Mouse (Mus musculus) hindbrain, embryonic 12.5 days (tissue): ENCODE results near the gene Ptdss2. TPM values are rescaled to one million over a fixed set of nuclear protein-coding genes. Genes with fewer than 3 reads are reported as not detected.
A peak's percentile ranks its signal among the peaks of the same experiment; 100 is the strongest.

ENCODE experiments used
- ATAC-seq: fragments of 200-750 bp; cut with Nextera tagmentation; 2 replicates; pipeline ENCODE4 v1.8.0; 2017; ENCODE audit warnings: moderate TSS enrichment; ENCODE audit not compliant: low FRiP score
- H3K27ac ChIP-seq: fragments of 300-500 bp; sonication (generic); 2 replicates; pipeline ENCODE4 v1.5.1; 2016; ENCODE audit warnings: mild to moderate bottlenecking
- H3K27me3 ChIP-seq: fragments of 300-500 bp; sonication (generic); 2 replicates; pipeline ENCODE4 v1.6.1; 2016; ENCODE audit warnings: mild to moderate bottlenecking
- H3K36me3 ChIP-seq: fragments of 300-500 bp; sonication (generic); 2 replicates; pipeline ENCODE4 v1.6.1; 2016; ENCODE audit warnings: mild to moderate bottlenecking
- H3K4me1 ChIP-seq: fragments of 300-500 bp; sonication (generic); 2 replicates; pipeline ENCODE4 v1.6.1; 2016
- H3K4me2 ChIP-seq: fragments of 300-500 bp; sonication (generic); replicated peaks from 2 replicates; pipeline ENCODE4 v1.6.1; 2016; ENCODE audit warnings: mild to moderate bottlenecking
- H3K4me3 ChIP-seq: fragments of 300-500 bp; sonication (generic); 2 replicates; pipeline ENCODE4 v1.5.1; 2016; ENCODE audit warnings: mild to moderate bottlenecking
- H3K9ac ChIP-seq: fragments of 300-500 bp; sonication (generic); 2 replicates; pipeline ENCODE4 v1.6.1; 2016; ENCODE audit warnings: mild to moderate bottlenecking, moderate library complexity
- H3K9me3 ChIP-seq: fragments of 300-500 bp; sonication (generic); replicated peaks from 2 replicates; pipeline ENCODE4 v1.6.1; 2016; ENCODE audit warnings: mild to moderate bottlenecking
- WGBS: fragments of 180-500 bp; shearing (Covaris S2); methylation state at CpG from one replicate; pipeline ENCODE4 v1.1.7; 2016; 5-methylcytosine and 5-hydroxymethylcytosine counted together
- polyA plus RNA-seq: library from polyadenylated mRNA; unstranded; fragments of >200 nt; fragmentation: Nextera tagmentation; extraction: Ambion mirVana; gene quantifications from 2 replicates; pipeline ENCODE4 v1.2.1, GENCODE M21; 2016

Ptdss2 gene
- polyA plus RNA-seq, 1 experiment from 2014 or later = 76.0 TPM

GRCm38 (mm10) chr7:141164850-141165249 is 42.7 kb downstream of the Ptdss2 start:
- Histone ChIP-seq H3K4me1 (peaks cover 11% of the 10 kb centered on the region), H3K4me2 (no peak overlapping the region), H3K4me3 (no peak overlapping the region), H3K9me3 (no peaks in the 10 kb centered on the region), H3K27me3 (no peaks in the 10 kb centered on the region), H3K27ac (no peak overlapping the region), H3K9ac (no peak overlapping the region), H3K36me3 (peaks cover 53% of the 10 kb centered on the region)
- WGBS = 89% methylated on average over 6 of the region's 6 CpGs
- ATAC-seq = no peak

GRCm38 (mm10) chr7:141167901-141168517 is 45.8 kb downstream of the Ptdss2 start:
- Histone ChIP-seq H3K36me3 (peaks cover 25% of the 10 kb centered on the region), H3K27me3 (no peaks in the 10 kb centered on the region), H3K4me2 (peak overlapping the region; percentile 53), H3K4me1 (peaks cover 14% of the 10 kb centered on the region), H3K27ac (no peak overlapping the region), H3K9ac (peak overlapping the region; percentile 54), H3K9me3 (no peaks in the 10 kb centered on the region), H3K4me3 (peak overlapping the region; percentile 30)
- no peak for ATAC-seq
- 17% methylated on average over 7 of the region's 7 CpGs for WGBS

GRCm38 (mm10) chr7:141168518-141168953 is 46.4 kb downstream of the Ptdss2 start:
- H3K36me3 ChIP-seq = peaks cover 21% of the 10 kb centered on the region
- 3% methylated on average over 22 of the region's 22 CpGs for WGBS
- no peak for ATAC-seq
- H3K9ac ChIP-seq = peak overlapping the region; percentile 54
- H3K4me3 ChIP-seq = peak overlapping the region; percentile 30
- H3K4me2 ChIP-seq = peak overlapping the region; percentile 53
- H3K27ac ChIP-seq = no peak overlapping the region; the same call in 1 of the 2 replicates
- no peaks in the 10 kb centered on the region for H3K9me3 ChIP-seq
- H3K4me1 ChIP-seq = peaks cover 18% of the 10 kb centered on the region
- H3K27me3 ChIP-seq = no peaks in the 10 kb centered on the region

- no peaks in the 10 kb centered on the region for H3K9me3 ChIP-seq
- H3K4me1 ChIP-seq = peaks cover 18% of the 10 kb centered on the region
- H3K36me3 ChIP-seq = peaks cover 13% of the 10 kb centered on the region; the same call in 1 of the 2 replicates
- no peak overlapping the region for H3K4me3 ChIP-seq
- no peaks in the 10 kb centered on the region for H3K27me3 ChIP-seq
- no peak overlapping the region for H3K9ac ChIP-seq
- H3K27ac ChIP-seq = no peak overlapping the region
- H3K4me2 ChIP-seq = no peak overlapping the region
- ATAC-seq = no peak
- 97% methylated on average over 1 of the region's 1 CpGs for WGBS
Observed at GRCm38 (mm10) chr7:141169300-141169699, 47.1 kb downstream of the Ptdss2 start.

- H3K27me3 ChIP-seq = no peaks in the 10 kb centered on the region
- no peak overlapping the region for H3K4me3 ChIP-seq
- no peak for ATAC-seq
- H3K36me3 ChIP-seq = peaks cover 11% of the 10 kb centered on the region; the same call in 1 of the 2 replicates
- no peak overlapping the region for H3K9ac ChIP-seq
- H3K4me1 ChIP-seq = peaks cover 18% of the 10 kb centered on the region
- H3K27ac ChIP-seq = no peak overlapping the region
- no peaks in the 10 kb centered on the region for H3K9me3 ChIP-seq
- no peak overlapping the region for H3K4me2 ChIP-seq
Observed at GRCm38 (mm10) chr7:141169866-141170265, 47.7 kb downstream of the Ptdss2 start.

- no peaks in the 10 kb centered on the region for H3K36me3 ChIP-seq
- peak; percentile 98 for ATAC-seq
- H3K9me3 ChIP-seq = no peaks in the 10 kb centered on the region
- peaks cover 18% of the 10 kb centered on the region for H3K4me1 ChIP-seq
- H3K27ac ChIP-seq = peak within 1 kb of the TSS; percentile 96
- 3% methylated on average over 55 of the region's 55 CpGs for WGBS
- H3K27me3 ChIP-seq = 0 out of 2 replicates have a peak, but pooled peaks cover 6% of the 10 kb centered on the region
- H3K9ac ChIP-seq = peak within 1 kb of the TSS; percentile 73
- peak within 1 kb of the TSS; percentile 53 for H3K4me2 ChIP-seq
- H3K4me3 ChIP-seq = peak within 1 kb of the TSS; percentile 57
Observed at GRCm38 (mm10) chr7:141172116-141173006, 50.2 kb downstream of the Ptdss2 start, which contains the start of gene Rnh1. Gene Rnh1 (minus strand): TSS chr7:141172857.

GRCm38 (mm10) chr7:141173323-141173850 is 51.2 kb downstream of the Ptdss2 start:
- peaks cover 14% of the 10 kb centered on the region for H3K4me1 ChIP-seq
- WGBS = 85% methylated on average over 5 of the region's 5 CpGs
- no peaks in the 10 kb centered on the region for H3K36me3 ChIP-seq
- peak overlapping the region; percentile 57; the same call in 1 of the 2 replicates for H3K4me3 ChIP-seq
- ATAC-seq = no peak
- peak overlapping the region; percentile 73 for H3K9ac ChIP-seq
- H3K9me3 ChIP-seq = no peaks in the 10 kb centered on the region
- 0 out of 2 replicates have a peak, but pooled peaks cover 6% of the 10 kb centered on the region for H3K27me3 ChIP-seq
- peak overlapping the region; percentile 53 for H3K4me2 ChIP-seq
- H3K27ac ChIP-seq = peak overlapping the region; percentile 96

- 85% methylated on average over 4 of the region's 4 CpGs for WGBS
- Histone ChIP-seq H3K4me2 (no peak overlapping the region), H3K36me3 (no peaks in the 10 kb centered on the region), H3K4me3 (no peak overlapping the region), H3K27me3 (0 out of 2 replicates have a peak, but pooled peaks cover 6% of the 10 kb centered on the region), H3K27ac (no peak overlapping the region), H3K9ac (no peak overlapping the region), H3K4me1 (peaks cover 8% of the 10 kb centered on the region), H3K9me3 (no peaks in the 10 kb centered on the region)
- no peak for ATAC-seq
Observed at GRCm38 (mm10) chr7:141175068-141175467, 52.9 kb downstream of the Ptdss2 start.

GRCm38 (mm10) chr7:141176173-141176572 is 54.0 kb downstream of the Ptdss2 start:
- H3K9me3 ChIP-seq = no peaks in the 10 kb centered on the region
- H3K27me3 ChIP-seq = 0 out of 2 replicates have a peak, but pooled peaks cover 6% of the 10 kb centered on the region
- 3% methylated on average over 8 of the region's 8 CpGs for WGBS
- H3K4me1 ChIP-seq = peaks cover 8% of the 10 kb centered on the region
- no peak overlapping the region for H3K9ac ChIP-seq
- no peak for ATAC-seq
- no peaks in the 10 kb centered on the region for H3K36me3 ChIP-seq
- no peak overlapping the region for H3K27ac ChIP-seq
- 0 out of 2 replicates have a peak overlapping the region, but pooled peaks have one; percentile 11 for H3K4me2 ChIP-seq
- no peak overlapping the region for H3K4me3 ChIP-seq

GRCm38 (mm10) chr7:141188194-141188593 is 66.0 kb downstream of the Ptdss2 start:
- H3K4me2 ChIP-seq = no peak overlapping the region
- H3K9me3 ChIP-seq = no peaks in the 10 kb centered on the region
- H3K27me3 ChIP-seq = no peaks in the 10 kb centered on the region
- peaks cover 16% of the 10 kb centered on the region for H3K4me1 ChIP-seq
- no peak overlapping the region for H3K4me3 ChIP-seq
- no peak overlapping the region for H3K27ac ChIP-seq
- peaks cover 34% of the 10 kb centered on the region for H3K36me3 ChIP-seq
- ATAC-seq = no peak
- no peak overlapping the region for H3K9ac ChIP-seq
- WGBS = 93% methylated on average over 3 of the region's 3 CpGs

GRCm38 (mm10) chr7:141188733-141189132 is 66.6 kb downstream of the Ptdss2 start:
- H3K27me3 ChIP-seq = no peaks in the 10 kb centered on the region
- no peak overlapping the region for H3K9ac ChIP-seq
- ATAC-seq = no peak
- no peak overlapping the region for H3K4me2 ChIP-seq
- H3K9me3 ChIP-seq = no peaks in the 10 kb centered on the region
- H3K36me3 ChIP-seq = peaks cover 34% of the 10 kb centered on the region
- H3K4me3 ChIP-seq = no peak overlapping the region
- 86% methylated on average over 3 of the region's 3 CpGs for WGBS
- no peak overlapping the region for H3K27ac ChIP-seq
- H3K4me1 ChIP-seq = peaks cover 17% of the 10 kb centered on the region

- Histone ChIP-seq H3K4me3 (no peak overlapping the region), H3K9me3 (no peaks in the 10 kb centered on the region), H3K36me3 (peaks cover 34% of the 10 kb centered on the region), H3K4me2 (no peak overlapping the region), H3K27ac (no peak overlapping the region), H3K4me1 (peaks cover 20% of the 10 kb centered on the region), H3K27me3 (no peaks in the 10 kb centered on the region), H3K9ac (no peak overlapping the region)
- WGBS = 95% methylated on average over 3 of the region's 3 CpGs
- ATAC-seq = no peak
Observed at GRCm38 (mm10) chr7:141190220-141190619, 68.0 kb downstream of the Ptdss2 start.
